Mouse (Mus musculus) cerebellum, postnatal 14 days (tissue): ENCODE data around the gene Fars2.
A peak's percentile ranks its signal among the peaks of the same experiment; 100 is the strongest.

Experiments
- DNase-seq, 2 experiments: peaks; one replicate each; pipeline ENCODE4 v3.0.0; 2021; ENCODE audit warnings: mixed read lengths in 2 of 2

Gene Fars2

DNA sequence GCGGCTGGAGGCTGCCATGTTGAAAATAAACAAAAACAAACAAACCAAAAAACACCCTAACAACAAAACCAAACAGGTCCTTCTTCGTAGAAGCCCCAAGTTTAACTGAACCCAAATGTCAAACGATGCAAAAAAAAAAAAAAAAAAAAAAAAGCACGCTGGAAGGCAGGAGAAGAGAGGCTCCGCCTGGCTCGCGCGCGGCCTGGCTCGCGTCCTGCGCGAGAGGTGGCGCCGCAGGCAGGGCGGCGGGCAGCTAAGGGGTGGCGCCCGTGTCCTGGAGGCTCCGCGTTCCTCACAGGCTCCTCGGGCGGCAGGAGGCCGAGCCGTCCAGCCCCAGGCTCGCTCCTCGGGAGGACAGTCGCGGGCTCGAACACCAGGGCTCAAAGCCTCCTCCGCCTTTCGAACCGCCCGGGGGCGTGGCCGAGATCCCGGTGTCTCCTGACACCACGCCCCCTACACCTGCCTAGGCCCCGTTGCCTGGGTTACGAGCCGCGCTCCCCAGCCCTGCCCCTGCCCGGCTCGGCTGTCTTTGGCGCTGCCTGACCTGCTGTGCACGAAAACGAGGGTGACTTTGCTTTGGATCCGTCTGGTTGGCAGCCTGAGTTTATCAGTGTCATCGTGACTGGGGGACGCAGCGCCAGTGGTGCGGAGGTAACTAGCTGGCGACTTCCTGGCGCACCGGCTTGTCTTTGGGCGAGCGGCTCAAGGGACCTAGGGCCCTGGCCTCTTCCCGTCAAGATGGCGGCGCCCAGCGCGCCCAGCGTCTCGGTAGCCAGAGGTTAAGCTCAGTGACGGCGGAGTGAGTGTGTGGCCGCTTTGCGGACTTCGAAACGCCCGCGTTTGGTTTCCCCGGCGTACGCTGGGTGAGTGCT is at the start of gene Fars2, which contains the start of gene Lyrm4:
TSS of gene Fars2 (plus strand) at position 270 of the 872 bp plus-strand sequence.
TSS of gene Lyrm4 (minus strand) at position 384 of the 872 bp plus-strand sequence.
- DNase-seq, result peak; percentile 96 to 97

DNA sequence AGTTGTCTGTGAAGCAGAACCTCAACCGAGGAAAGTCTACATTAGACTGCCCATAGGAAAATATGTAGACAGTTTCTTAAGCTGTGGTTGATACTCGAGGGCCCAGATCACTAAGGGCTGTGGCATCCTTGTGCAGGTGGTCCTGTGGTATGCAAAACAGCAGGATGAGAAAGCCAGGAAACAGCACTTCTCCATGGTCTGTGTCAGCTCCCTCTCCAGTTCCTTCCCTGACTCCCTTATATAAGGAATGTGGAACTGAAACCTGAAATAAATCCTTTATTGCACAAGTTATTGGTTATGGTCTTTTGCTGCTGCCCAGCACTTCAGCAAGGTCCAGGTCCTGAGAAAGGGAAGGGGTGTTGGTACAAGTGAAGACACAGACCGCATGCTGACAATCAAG is 42.7 kb upstream of the Fars2 start:
- no peak for DNase-seq

DNA sequence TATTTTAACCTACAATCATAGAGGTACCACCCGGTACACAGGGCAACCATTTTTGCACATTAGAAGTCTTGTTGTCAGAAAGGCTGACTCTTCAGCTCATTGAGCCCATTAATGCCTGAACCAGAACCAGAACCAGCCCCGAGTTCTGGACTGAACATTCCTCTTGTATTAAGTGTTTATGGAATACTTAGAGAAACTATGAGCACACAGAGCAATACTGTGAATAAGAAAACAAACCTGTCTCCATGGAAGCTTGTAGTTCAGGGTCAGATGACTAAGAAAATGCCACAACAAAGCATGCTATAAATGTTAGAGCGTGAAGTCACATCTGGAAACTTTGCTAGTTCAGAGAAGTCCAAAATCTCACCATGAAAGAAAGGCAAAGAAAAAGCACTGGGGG is 35.6 kb upstream of the Fars2 start:
- DNase-seq, result no peak

GRCm38 (mm10) chr13:36084701-36085100 is 32.5 kb upstream of the Fars2 start:
- DNase-seq, result no peak

DNA sequence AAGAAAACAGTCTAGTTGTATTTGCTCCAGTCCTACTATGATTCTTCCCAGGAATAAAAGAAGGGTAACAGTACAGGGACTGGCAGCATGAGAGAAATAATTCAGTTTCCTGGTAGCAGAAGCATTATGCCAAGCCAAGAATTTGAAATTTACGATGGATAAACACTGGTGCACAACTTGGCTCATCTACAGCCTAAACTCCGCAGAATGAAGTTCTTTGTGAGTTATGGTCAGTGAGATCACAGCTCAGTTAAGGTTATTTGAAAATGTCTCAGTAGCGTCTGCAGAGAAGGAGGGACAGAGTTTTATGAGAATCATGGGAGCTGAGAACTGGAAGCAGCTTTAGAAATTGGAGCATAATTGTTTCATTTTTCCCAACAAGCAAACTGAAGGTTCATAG is 31.2 kb upstream of the Fars2 start:
- no peak for DNase-seq

GRCm38 (mm10) chr13:36086608-36087391 is 30.4 kb upstream of the Fars2 start:
- no peak for DNase-seq

- DNase-seq, result no peak
Observed at GRCm38 (mm10) chr13:36087427-36087826, 29.8 kb upstream of the Fars2 start.

DNA sequence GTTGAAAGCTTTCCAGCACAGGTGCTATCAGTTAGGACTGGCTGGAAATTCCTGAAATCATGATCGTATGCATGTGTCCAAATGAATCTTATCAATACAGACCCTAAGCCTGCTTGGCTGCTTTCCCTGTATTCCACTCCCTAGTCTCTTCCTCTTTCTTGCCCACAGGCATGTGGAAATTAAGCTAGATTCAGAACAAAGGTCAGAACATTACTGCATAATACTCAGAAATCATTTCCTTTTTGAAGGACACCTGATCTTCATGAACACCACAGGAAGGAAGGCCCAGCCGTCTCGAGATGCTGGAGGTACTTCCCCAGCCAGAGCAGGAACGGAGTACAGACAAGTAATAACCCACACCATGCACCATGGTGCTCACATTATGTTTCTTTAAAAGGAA is 29.0 kb upstream of the Fars2 start:
- DNase-seq, result no peak

DNA sequence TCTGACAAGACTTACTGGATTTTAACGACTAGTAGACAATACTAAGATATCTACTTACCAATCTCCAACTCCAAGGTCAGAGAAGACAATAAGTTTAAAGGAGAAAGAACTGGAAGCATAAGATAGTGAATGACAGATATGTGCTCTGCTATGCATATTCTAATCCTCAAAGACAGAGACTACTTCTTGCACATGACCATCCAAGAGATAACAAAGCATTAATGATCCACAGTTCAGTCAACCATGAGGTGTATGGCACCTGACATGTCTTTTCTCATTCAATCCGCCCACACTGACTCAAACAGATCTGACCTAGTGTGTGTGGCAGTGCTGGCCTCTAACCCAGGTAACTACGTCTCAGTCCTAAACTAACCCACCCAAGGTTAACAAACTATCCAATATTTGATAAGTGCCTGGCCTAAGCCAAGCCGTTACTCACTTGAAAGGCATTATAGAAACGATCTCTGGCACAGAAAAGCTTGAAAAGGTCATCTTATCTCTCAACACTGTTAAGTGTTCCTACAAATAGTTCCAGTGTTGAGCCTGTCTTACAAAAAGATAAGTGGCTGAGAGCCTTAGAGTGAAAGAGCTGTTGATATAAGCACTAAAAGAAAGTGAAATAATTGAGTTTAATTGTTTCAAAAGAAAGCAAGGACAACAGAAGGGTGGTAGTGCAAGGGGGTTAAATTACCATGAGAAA is 20.4 kb upstream of the Fars2 start:
- no peak for DNase-seq

DNA sequence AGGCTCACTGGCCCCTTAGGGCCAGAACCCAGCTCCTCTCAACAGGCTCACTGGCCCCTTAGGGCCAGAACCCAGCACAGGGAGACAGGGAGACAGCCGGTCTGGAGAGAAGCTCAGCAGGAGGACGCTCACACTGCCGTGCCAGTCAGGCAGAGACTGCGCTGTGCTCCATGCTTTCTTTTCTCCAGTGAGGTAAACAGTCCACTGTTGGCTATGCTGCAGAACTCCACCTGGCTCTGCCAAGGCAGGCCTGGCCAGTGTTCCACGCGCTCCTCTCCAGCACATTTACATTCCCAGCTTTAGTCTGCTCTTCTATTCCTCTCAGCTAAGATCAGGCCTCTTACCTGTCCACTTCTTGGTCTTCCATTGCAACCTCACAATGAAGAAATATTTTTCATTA is 11.6 kb upstream of the Fars2 start:
- DNase-seq, result peak; percentile 45 to 71

DNA sequence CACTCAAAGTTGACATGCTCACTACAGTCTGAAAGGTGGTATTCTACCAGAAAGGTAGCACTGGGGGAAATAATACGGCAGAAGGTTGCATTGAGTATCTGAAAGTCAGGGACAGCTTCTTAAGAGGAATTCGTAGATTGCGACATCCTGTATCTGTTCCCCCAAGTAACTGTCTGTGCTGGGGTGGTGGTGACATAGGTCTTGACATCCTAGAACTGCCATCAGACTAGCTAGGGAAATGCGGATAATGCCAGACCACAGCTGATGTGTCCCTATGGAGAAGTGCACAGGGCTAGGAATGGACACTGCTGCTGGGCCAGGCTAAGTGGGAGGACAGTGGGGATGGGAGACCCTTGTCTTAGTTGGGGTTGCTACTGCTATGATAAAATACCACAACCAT is 8.7 kb upstream of the Fars2 start:
- DNase-seq, result no peak

GRCm38 (mm10) chr13:36111331-36111730 is 5.9 kb upstream of the Fars2 start:
- DNase-seq, result no peak

DNA sequence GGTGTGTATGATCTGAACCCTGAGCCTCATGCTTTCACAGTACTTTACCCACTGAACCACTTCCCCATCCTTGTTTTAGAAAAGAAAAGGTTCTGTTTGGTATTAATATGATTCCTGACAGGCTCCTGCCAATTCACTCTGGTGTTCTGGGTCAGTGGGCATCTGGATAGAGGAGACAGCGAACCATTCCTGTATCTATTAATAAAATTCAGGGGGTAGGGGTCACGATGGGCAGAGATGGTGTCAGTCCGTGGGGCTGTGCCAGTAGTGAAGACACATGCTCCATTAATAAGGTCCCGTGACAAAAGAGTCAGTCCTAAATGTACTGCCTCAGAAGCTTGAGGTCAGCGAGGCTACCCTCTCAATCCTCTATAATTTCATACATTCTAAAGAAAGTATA is 4.0 kb upstream of the Fars2 start:
- DNase-seq, result no peak

- peak; percentile 54 to 55 for DNase-seq
Observed at GRCm38 (mm10) chr13:36116520-36117142, 581 bp upstream of the Fars2 start.

DNA sequence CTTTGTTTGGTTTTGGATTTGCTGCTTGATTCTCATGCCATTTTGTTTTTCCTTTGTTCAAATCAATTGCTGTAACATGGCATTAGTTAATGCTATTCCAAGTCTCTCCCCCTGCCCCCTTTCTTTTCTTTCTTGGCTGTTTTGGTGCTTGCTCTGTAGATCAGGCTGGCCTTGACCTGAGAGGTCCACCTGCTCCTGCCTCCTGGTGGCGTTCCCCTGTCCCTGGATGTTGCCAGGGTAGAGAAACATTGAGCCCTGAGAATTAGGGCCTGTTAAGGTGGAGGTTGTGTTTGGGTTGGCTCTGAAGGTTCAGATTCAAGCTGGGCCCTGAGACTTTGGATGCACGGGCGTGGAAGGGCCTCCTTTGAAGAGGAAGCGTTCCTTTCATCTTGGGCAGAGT is 2.5 kb downstream of the Fars2 start:
- DNase-seq, result no peak

GRCm38 (mm10) chr13:36120606-36121005 is 3.4 kb downstream of the Fars2 start:
- no peak for DNase-seq

DNA sequence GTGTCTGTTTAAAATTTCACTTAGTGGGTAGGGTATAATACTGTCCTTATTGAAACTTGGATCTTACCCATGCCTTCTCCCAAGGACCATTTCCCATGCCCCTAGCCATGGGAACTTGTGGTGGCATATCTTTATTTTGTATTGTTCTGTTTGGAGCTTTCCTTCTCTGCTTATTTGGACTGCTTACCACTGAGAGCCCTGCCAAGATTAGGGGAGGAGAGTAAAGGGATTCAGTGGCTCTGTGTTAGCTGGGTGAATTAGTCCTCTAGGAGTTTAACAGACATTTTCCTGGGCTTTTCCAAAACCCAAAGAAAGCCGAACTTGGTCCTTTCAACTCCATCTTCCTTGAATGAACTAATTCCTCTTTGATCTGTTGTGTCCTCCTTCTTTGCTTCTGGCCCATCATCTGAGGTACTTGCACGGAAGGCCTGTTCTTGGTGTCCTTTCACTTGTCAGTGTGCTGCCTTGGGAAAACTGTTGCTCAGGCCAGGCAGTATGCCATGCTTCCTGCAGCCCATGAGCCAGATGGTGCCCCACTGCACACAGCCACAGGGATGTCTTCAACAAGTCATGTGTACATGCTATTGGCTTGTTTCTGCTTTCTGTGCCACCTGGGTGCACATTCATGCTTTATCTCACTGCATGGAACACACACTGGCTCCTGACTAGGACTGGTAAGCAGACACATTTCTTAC is 12.3 kb downstream of the Fars2 start:
- peak; percentile 65 to 70 for DNase-seq

DNA sequence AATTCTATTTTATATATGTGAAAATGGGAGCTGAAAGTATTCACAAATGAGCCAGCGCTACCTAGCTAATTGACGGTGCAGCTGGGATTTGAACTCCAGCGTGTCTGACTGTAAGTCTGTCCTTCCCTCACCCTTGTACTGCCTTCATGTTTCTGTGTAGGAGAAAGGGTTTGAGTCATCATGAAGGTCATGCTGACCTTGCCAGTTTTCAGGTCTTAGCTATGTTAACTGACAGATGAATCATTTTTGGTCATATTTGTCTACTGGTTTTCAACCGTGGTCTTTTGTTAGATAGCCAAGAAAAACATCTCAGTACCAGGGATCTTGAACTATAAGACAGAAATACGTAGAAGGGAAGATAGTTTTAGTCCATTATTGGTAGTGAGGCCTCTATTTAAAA is 14.2 kb downstream of the Fars2 start:
- DNase-seq, result no peak

DNA sequence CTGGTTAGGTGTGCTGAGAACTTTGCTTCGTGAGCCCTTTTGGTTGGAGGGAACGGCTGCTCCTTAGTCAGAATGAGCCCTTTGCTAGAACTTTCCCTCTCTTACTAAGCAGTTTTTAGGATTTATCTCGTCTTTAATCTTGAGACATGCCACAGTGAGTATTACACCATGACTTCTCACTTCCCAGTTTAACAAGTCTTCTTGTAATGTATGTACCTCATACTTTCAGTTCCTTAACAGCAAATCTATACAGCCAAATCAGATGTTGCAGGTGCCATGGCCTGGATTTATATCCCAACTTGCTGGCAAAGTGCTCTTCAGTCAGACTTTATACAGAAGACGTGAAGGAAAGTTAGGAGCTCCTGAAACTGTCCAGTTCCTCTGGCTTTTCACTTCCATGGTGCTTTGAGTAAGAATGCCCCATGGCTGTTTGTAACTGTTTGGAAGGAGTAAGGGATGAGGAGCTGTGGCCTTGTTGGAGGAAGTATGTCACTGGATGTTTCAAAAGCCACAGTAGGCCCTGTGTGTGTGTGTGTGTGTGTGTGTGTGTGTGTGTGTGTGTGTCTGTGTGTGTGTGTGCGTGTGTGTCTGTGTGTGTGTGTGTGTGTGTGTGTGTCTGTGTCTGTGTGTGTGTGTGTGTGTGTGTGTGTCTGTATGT is 14.9 kb downstream of the Fars2 start:
- no peak for DNase-seq

DNA sequence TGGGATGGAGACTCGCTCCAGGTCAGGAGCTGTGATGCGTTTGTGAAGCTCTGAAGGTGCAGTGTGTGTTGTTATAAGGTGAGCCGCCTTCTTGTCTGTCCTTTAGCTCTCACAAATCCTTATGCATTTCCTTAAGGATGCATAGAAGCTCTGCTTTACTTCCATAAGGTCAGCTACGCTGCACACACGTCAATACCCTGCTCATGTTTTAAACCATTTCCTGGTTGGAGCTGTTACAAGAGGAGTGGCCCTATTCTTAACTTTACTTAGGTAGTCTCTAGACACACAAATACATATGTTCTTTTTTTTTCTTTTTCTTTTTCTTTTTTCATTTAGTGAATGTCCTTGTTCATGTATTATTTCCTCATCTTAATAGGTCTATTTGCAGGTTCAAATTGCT is 22.5 kb downstream of the Fars2 start:
- no peak for DNase-seq

- DNase-seq, result no peak
Observed at GRCm38 (mm10) chr13:36140247-36141016, 23.2 kb downstream of the Fars2 start.
